Mouse (Mus musculus) lung, embryonic 15.5 days (tissue): Measurements from ENCODE around the gene Dnah17. TPM values are rescaled to one million over a fixed set of nuclear protein-coding genes. Genes with fewer than 3 reads are reported as not detected.

Experiments used
- ATAC-seq: fragments of 200-750 bp; cut with Nextera tagmentation; 2 replicates; pipeline ENCODE4 v1.8.0; 2017; ENCODE audit warnings: moderate number of reproducible peaks, borderline replicate concordance; ENCODE audit not compliant: low FRiP score, low TSS enrichment; ENCODE audit errors: extremely low read depth
- H3K27ac ChIP-seq: fragments of 300-500 bp; sonication (generic); 2 replicates; pipeline ENCODE4 v1.5.1; 2015; ENCODE audit warnings: moderate library complexity, mild to moderate bottlenecking, inconsistent platforms
- H3K27me3 ChIP-seq: fragments of 300-500 bp; sonication (generic); 2 replicates; pipeline ENCODE4 v1.6.1; 2015; ENCODE audit warnings: inconsistent platforms
- H3K36me3 ChIP-seq: fragments of 300-500 bp; sonication (generic); 2 replicates; pipeline ENCODE4 v1.6.1; 2015; ENCODE audit warnings: inconsistent platforms
- H3K4me1 ChIP-seq: fragments of 300-500 bp; sonication (generic); 2 replicates; pipeline ENCODE4 v1.6.1; 2015; ENCODE audit warnings: inconsistent platforms
- H3K4me2 ChIP-seq: fragments of 300-500 bp; sonication (generic); 2 replicates; pipeline ENCODE4 v1.6.1; 2015; ENCODE audit warnings: inconsistent platforms, mild to moderate bottlenecking, moderate library complexity
- H3K4me3 ChIP-seq: fragments of 300-500 bp; sonication (generic); 2 replicates; pipeline ENCODE4 v1.5.1; 2015; ENCODE audit warnings: mild to moderate bottlenecking, inconsistent platforms
- H3K9ac ChIP-seq: fragments of 300-500 bp; sonication (generic); 2 replicates; pipeline ENCODE4 v1.6.1; 2015; ENCODE audit warnings: inconsistent platforms
- H3K9me3 ChIP-seq: fragments of 300-500 bp; sonication (generic); 2 replicates; pipeline ENCODE4 v1.6.1; 2016; ENCODE audit warnings: inconsistent platforms
- WGBS: fragments of 180-500 bp; shearing (Covaris S2); methylation state at CpG from one replicate; pipeline ENCODE4 v1.1.7; 2015; 5-methylcytosine and 5-hydroxymethylcytosine counted together
- polyA plus RNA-seq: library from polyadenylated mRNA; unstranded; fragments of >200 nt; fragmentation: Nextera tagmentation; extraction: Ambion mirVana; gene quantifications from 2 replicates; pipeline ENCODE4 v1.2.1, GENCODE M21; 2015

Dnah17 gene
- polyA plus RNA-seq, 1 experiment from 2014 or later, result 0.19 TPM

DNA sequence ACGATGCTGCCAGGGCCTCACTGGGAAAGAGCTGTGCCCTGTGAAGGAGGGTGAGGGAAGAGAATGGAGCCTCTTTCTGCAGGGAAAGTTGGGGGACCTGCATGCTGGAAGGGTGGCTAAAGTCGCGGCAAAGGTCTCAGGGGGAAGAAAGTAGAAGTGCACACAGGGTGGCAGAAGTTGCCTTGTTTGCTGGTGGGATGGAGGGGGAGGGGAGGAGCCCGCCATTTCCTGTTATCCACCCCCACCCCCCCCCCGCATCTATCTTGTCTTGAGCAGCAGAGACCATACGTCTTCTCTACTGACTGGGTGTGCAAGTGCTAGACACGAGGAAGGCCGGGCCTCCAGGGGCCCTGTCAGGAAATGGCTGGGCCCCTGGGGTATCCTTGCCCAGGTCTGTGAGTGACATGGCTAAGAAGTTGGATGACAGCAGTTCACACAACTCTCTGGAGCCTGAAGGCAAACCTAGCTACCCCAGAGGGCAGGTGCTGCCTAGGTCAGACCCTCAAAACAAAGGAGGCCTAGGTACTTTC is 15.8 kb downstream of the Dnah17 start:
- H3K9me3 ChIP-seq, result no peaks in the 10 kb centered on the region
- H3K36me3 ChIP-seq, result no peaks in the 10 kb centered on the region
- H3K27ac ChIP-seq, result no peak overlapping the region
- WGBS, result 55% methylated on average over 8 of the region's 8 CpGs
- no peaks in the 10 kb centered on the region for H3K4me1 ChIP-seq
- no peak overlapping the region for H3K9ac ChIP-seq
- no peak for ATAC-seq
- H3K27me3 ChIP-seq, result no peaks in the 10 kb centered on the region
- H3K4me3 ChIP-seq, result no peak overlapping the region
- H3K4me2 ChIP-seq, result no peak overlapping the region

DNA sequence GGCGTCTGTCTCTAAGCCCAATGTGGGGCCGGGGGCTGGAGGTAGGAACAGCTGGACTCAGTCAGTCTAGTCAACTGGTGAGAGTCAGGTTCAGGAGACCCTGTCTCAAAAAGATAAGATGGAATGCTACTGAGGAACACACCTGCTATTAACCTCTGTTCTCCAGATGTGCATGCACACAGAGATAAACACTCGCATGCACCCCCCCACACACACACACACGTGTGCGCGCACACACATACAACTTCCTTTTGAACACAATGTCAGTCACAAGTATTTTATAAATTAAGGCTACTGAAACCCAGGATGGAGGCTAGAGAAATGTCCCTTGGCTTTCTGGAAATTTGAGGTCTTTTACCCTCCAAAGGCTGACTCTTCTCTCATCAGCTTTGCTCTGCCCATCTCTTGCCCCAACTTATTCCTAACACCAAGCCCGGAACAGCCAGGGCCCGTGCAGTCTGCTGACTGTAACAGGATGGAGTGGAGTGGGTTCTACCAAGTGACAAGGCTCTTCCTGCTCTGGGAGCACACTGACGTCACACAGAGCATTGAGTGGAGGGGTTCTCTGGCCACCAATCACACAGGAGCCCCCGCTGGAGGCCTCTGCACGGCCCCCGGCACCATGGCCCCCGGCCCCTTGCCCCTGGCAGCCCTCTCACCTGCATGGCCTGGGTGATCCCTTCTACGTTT is 16.8 kb downstream of the Dnah17 start:
- 66% methylated on average over 14 of the region's 14 CpGs for WGBS
- no peak overlapping the region for H3K9ac ChIP-seq
- no peak overlapping the region for H3K4me2 ChIP-seq
- no peak overlapping the region for H3K4me3 ChIP-seq
- ATAC-seq, result no peak
- H3K4me1 ChIP-seq, result no peaks in the 10 kb centered on the region
- no peak overlapping the region for H3K27ac ChIP-seq
- no peaks in the 10 kb centered on the region for H3K9me3 ChIP-seq
- no peaks in the 10 kb centered on the region for H3K27me3 ChIP-seq
- no peaks in the 10 kb centered on the region for H3K36me3 ChIP-seq

DNA sequence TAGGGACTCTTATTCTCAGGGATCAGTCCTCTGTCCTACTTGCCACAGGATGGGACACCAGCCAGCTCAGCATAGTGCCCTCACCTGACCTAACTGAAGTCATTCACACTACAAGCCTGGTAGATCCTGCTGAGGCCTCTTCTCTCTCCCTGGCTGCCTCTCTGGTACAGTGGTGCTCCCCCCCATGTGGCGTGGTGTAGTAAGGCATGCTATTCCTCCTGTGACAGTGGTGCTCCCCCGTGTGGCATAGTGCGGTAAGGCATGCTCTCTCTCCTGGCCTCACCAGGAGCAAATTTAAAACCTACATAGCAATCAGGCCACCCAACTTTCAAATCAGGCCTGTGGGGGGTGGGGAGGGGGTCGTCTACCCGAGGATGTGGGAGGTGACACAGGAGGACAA is 26.4 kb downstream of the Dnah17 start:
- no peaks in the 10 kb centered on the region for H3K36me3 ChIP-seq
- ATAC-seq, result peak; percentile 53; the same call in 1 of the 2 replicates
- no peak overlapping the region for H3K4me2 ChIP-seq
- H3K27me3 ChIP-seq, result no peaks in the 10 kb centered on the region
- H3K9ac ChIP-seq, result no peak overlapping the region
- no peaks in the 10 kb centered on the region for H3K9me3 ChIP-seq
- no peaks in the 10 kb centered on the region for H3K4me1 ChIP-seq
- no peak overlapping the region for H3K4me3 ChIP-seq
- H3K27ac ChIP-seq, result no peak overlapping the region
- WGBS, result 1% methylated on average over 5 of the region's 5 CpGs

DNA sequence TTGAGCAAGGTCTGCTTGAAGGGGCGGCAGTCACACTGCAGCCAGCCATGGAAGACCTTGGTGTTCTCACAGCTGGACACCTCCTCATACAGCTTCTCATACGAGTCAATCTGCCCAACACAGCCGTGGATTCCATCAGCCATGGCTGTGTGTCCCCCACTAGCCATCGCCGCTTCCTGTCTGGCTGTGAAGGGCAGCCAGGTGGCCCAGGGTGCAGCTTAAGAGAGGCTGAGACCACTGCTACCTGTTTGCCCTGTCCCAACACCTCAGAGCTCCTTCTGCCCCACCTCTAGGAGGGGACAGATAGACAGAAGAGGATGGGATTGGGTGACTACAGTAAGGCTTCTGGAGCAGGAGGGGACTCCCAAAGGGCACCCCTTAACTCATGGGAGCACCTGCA is 27.1 kb downstream of the Dnah17 start:
- ATAC-seq, result no peak; the same call in 1 of the 2 replicates
- no peaks in the 10 kb centered on the region for H3K9me3 ChIP-seq
- H3K4me3 ChIP-seq, result no peak overlapping the region
- H3K36me3 ChIP-seq, result no peaks in the 10 kb centered on the region
- 82% methylated on average over 5 of the region's 5 CpGs for WGBS
- no peaks in the 10 kb centered on the region for H3K27me3 ChIP-seq
- no peak overlapping the region for H3K4me2 ChIP-seq
- H3K9ac ChIP-seq, result no peak overlapping the region
- H3K27ac ChIP-seq, result no peak overlapping the region
- no peaks in the 10 kb centered on the region for H3K4me1 ChIP-seq

DNA sequence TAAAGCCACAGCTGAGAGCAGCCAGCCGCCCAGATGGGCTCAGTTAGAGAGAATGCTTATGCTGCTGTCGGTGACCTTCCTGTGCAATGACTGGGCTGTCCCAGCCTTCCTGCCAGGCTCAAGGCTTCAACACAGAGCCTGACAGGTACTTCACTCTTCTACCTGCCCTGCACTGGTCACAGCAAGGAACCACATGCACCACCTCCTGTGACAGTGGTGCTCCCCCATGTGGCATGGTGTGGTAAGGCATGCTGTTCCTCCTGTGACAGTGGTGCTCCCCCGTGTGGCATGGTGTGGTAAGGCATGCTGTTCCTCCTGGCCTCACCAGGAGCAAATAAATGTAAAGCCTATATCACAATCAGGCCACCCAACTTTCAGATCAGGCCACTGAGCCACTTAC is 27.6 kb downstream of the Dnah17 start:
- no peak overlapping the region for H3K4me2 ChIP-seq
- H3K4me3 ChIP-seq, result no peak overlapping the region
- no peaks in the 10 kb centered on the region for H3K4me1 ChIP-seq
- no peaks in the 10 kb centered on the region for H3K27me3 ChIP-seq
- H3K9ac ChIP-seq, result no peak overlapping the region
- 49% methylated on average over 3 of the region's 3 CpGs for WGBS
- H3K27ac ChIP-seq, result no peak overlapping the region
- no peaks in the 10 kb centered on the region for H3K9me3 ChIP-seq
- no peaks in the 10 kb centered on the region for H3K36me3 ChIP-seq
- peak; percentile 23; the same call in 1 of the 2 replicates for ATAC-seq

DNA sequence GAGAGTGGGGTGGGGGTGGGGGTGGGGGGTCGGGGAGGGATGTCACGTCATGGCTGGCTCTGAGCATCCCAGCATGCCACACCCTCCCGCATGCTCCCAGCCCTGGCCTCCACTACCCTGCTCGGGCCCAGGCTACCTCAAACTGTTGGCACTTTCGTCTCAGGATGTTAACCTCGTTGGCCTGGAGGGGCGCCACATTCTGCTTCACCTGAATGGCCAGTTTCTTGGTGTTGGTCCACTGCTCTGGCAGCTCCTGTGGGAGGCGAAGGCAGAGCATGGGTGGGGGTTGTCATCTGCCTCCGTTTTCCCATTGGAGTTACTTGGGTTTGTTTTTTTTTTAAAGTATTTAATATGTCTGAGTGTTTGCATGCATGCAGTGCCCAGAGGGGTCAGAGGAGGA is 29.3 kb downstream of the Dnah17 start:
- Histone ChIP-seq H3K9me3 (no peaks in the 10 kb centered on the region), H3K9ac (no peak overlapping the region), H3K4me2 (no peak overlapping the region), H3K36me3 (no peaks in the 10 kb centered on the region), H3K4me1 (0 out of 2 replicates have a peak, but pooled peaks cover 5% of the 10 kb centered on the region), H3K4me3 (no peak overlapping the region), H3K27me3 (no peaks in the 10 kb centered on the region), H3K27ac (no peak overlapping the region)
- WGBS, result 36% methylated on average over 9 of the region's 9 CpGs
- ATAC-seq, result no peak

DNA sequence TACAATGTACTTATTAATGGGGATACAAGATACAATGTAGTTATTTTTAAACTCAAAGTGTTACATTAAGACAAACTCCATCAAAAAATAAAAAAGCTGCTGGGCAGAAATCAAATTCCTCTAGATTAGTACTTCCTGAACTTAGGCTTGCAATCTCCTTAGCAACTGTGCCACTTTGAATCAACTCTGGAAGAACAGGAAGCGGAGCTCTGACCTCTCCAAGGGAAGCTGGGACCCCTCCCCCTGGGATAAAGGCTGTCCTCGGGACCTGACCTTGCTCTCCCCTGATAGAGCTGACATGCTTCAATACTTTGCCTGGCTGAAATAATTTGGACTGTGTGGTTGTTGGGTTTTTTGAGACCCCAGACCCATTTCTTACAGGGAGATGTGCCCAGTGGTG is 33.7 kb downstream of the Dnah17 start:
- H3K4me2 ChIP-seq, result no peak overlapping the region
- H3K36me3 ChIP-seq, result no peaks in the 10 kb centered on the region
- no peaks in the 10 kb centered on the region for H3K9me3 ChIP-seq
- no peak for ATAC-seq
- no peak overlapping the region for H3K27ac ChIP-seq
- H3K4me1 ChIP-seq, result 0 out of 2 replicates have a peak, but pooled peaks cover 5% of the 10 kb centered on the region
- 32% methylated on average over 2 of the region's 2 CpGs for WGBS
- no peak overlapping the region for H3K4me3 ChIP-seq
- H3K9ac ChIP-seq, result no peak overlapping the region
- no peaks in the 10 kb centered on the region for H3K27me3 ChIP-seq

DNA sequence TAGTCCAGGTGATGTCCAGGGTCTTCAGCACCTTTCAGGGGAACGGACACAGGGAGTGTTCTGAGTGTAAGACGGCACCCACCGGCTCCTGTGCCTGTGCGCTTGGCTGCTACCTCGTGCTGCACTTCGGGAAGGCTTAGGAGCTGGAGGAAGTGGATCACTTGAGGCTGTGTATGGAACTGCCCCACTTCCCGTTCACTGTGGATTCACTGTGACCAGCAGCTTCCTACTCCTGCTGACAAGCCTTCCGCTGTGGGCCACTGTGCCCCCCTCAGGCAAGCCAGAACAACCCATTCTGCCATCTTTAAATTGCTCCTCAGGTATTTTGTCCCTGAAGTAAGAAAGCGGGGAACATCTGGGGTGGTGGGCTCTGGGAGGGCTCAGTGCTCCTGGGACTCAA is 35.4 kb downstream of the Dnah17 start:
- H3K36me3 ChIP-seq, result no peaks in the 10 kb centered on the region
- H3K4me1 ChIP-seq, result 0 out of 2 replicates have a peak, but pooled peaks cover 5% of the 10 kb centered on the region
- H3K27ac ChIP-seq, result no peak overlapping the region
- no peaks in the 10 kb centered on the region for H3K9me3 ChIP-seq
- no peak overlapping the region for H3K4me3 ChIP-seq
- H3K4me2 ChIP-seq, result no peak overlapping the region
- ATAC-seq, result no peak
- H3K9ac ChIP-seq, result no peak overlapping the region
- WGBS, result 78% methylated on average over 9 of the region's 9 CpGs
- H3K27me3 ChIP-seq, result no peaks in the 10 kb centered on the region

DNA sequence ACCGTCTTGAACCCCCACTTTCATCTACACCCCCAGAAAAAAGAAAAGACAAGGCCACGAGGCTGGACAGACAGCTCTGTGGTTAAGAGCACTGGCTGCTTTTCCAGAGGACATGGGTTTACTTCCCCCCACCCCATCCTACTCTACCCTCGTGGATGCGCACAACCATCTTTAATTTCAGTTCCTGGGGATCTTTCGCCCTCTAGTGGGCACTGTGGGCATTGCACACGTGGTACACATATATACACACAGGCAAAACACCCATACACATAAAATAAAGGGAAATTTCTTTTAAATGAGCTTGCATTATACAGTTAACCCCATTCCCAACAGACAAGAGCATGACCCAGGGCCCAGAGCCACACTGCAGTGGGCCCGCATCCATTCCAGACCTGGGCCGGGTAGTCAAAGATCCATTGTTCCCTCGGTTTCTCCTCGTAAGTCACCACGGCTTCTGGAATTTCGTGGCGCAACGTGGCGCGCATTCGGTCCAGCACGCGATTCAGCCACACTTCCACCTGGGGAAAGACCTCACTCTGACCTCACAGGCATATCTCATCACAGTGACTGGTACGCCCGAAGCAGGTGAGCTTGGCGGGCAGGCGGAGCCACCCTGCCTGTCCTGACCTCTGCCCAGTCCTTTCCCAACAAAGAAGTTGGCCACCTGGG is 39.3 kb downstream of the Dnah17 start:
- Histone ChIP-seq H3K4me3 (no peak overlapping the region), H3K9ac (no peak overlapping the region), H3K4me1 (peaks cover 6% of the 10 kb centered on the region; the same call in 1 of the 2 replicates), H3K4me2 (no peak overlapping the region), H3K9me3 (no peaks in the 10 kb centered on the region), H3K36me3 (no peaks in the 10 kb centered on the region), H3K27me3 (no peaks in the 10 kb centered on the region), H3K27ac (no peak overlapping the region)
- ATAC-seq, result no peak
- 86% methylated on average over 23 of the region's 23 CpGs for WGBS

DNA sequence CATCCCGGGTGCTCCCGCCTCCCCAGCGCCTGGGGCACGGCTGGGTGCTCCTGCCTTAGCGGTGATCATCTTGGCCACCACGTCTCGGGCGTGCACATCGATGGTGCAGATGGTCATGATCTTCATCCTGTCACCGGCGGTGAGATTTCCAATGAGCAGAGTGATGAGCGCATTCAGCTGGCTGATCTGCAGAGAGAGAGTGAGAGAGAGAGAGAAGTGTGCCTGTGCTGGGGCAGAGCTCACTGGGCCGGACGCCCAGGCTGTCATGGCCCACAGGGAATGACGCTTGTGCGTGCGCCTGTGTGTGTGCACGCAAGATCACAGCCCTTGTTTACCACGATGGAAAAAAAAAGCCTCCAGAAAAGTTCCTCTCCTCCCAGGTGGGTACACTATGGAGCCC is 41.5 kb downstream of the Dnah17 start:
- Histone ChIP-seq H3K27me3 (no peaks in the 10 kb centered on the region), H3K4me1 (peaks cover 14% of the 10 kb centered on the region), H3K4me2 (no peak overlapping the region), H3K9me3 (no peaks in the 10 kb centered on the region), H3K36me3 (no peaks in the 10 kb centered on the region), H3K27ac (peak overlapping the region; percentile 57), H3K4me3 (no peak overlapping the region), H3K9ac (no peak overlapping the region)
- 59% methylated on average over 19 of the region's 19 CpGs for WGBS
- ATAC-seq, result no peak

DNA sequence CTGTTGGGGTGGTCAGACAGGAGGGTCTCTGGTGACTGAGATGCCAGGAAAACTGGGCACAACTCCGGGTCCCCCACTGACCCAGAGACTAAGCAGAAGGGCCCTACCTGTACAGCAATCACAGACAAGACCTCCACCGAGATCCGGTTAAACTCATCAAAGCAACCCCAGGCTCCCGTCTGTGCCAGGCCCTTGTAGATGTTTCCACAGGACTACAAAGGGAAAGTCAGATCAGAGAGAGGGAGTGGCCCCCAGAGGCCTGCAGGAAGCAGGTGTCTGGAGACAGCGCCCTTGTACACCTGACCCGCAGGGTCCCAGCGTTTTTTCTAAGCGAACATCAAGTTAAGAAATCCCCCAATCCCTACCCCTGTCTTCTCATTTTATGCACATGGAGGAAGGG is 44.5 kb downstream of the Dnah17 start:
- Histone ChIP-seq H3K4me1 (peaks cover 15% of the 10 kb centered on the region), H3K4me3 (no peak overlapping the region), H3K4me2 (no peak overlapping the region), H3K9me3 (no peaks in the 10 kb centered on the region), H3K27ac (no peak overlapping the region), H3K27me3 (no peaks in the 10 kb centered on the region), H3K9ac (no peak overlapping the region), H3K36me3 (no peaks in the 10 kb centered on the region)
- ATAC-seq, result no peak
- 60% methylated on average over 8 of the region's 8 CpGs for WGBS

DNA sequence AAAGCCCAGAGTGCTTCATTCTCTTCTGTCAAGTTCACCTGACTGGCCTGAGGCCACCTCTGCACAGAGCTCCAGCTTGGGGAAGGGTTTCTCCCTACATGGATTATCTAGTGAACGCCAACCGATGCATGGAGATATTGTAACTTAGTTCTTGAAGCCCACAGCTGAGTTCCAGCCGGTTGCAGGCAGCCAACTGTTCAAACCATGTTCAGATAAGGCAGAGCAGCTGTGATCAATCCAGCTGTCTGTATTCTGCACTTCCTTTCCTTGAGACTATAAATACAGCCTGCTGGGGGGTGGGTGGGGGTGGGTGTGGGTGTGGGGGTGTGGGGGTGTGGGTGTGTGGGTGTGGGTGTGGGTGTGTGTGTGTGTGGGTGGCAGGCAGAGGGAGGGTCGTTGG is 45.3 kb downstream of the Dnah17 start:
- peaks cover 15% of the 10 kb centered on the region for H3K4me1 ChIP-seq
- H3K9ac ChIP-seq, result no peak overlapping the region
- no peak overlapping the region for H3K4me2 ChIP-seq
- H3K9me3 ChIP-seq, result no peaks in the 10 kb centered on the region
- H3K4me3 ChIP-seq, result no peak overlapping the region
- no peak for ATAC-seq
- peak overlapping the region; percentile 10; the same call in 1 of the 2 replicates for H3K27ac ChIP-seq
- no peaks in the 10 kb centered on the region for H3K36me3 ChIP-seq
- 24% methylated on average over 4 of the region's 4 CpGs for WGBS
- H3K27me3 ChIP-seq, result no peaks in the 10 kb centered on the region
